Mouse (Mus musculus) embryonic facial prominence, embryonic 14.5 days (tissue): ENCODE data around the gene Gjb2. TPM values are rescaled to one million over a fixed set of nuclear protein-coding genes. Genes with fewer than 3 reads are reported as not detected.

Source experiments
- ATAC-seq: fragments of 200-750 bp; cut with Nextera tagmentation; 2 replicates; pipeline ENCODE4 v1.8.0; 2017; ENCODE audit warnings: low read depth, moderate number of reproducible peaks, moderate TSS enrichment
- DNase-seq: peaks from one replicate; pipeline ENCODE4 v3.0.0-alpha.2; 2015; ENCODE audit warnings: low spot score
- H3K27ac ChIP-seq: fragments of 300-500 bp; sonication (generic); replicated peaks from 2 replicates; pipeline ENCODE4 v1.5.1; 2014; ENCODE audit warnings: low read depth, mild to moderate bottlenecking, low read length, moderate library complexity
- H3K27me3 ChIP-seq: fragments of 300-500 bp; sonication (generic); replicated peaks from 2 replicates; pipeline ENCODE4 v1.6.1; 2014; ENCODE audit warnings: low read length; ENCODE audit not compliant: control insufficient read depth, insufficient read depth
- H3K36me3 ChIP-seq: fragments of 300-500 bp; sonication (generic); 2 replicates; pipeline ENCODE4 v1.6.1; 2014; ENCODE audit warnings: low read length, mixed read lengths; ENCODE audit not compliant: control insufficient read depth, insufficient read depth
- H3K4me1 ChIP-seq: fragments of 300-500 bp; sonication (generic); 2 replicates; pipeline ENCODE4 v1.6.1; 2014; ENCODE audit warnings: antibody characterized with exemption, low read length; ENCODE audit not compliant: control insufficient read depth, insufficient read depth
- H3K4me2 ChIP-seq: fragments of 300-500 bp; sonication (generic); 2 replicates; pipeline ENCODE4 v1.6.1; 2014; ENCODE audit warnings: low read depth, mild to moderate bottlenecking, low read length, moderate library complexity, mixed read lengths
- H3K4me3 ChIP-seq: fragments of 300-500 bp; sonication (generic); 2 replicates; pipeline ENCODE4 v1.5.1; 2014; ENCODE audit warnings: low read depth, mild to moderate bottlenecking, low read length
- H3K9ac ChIP-seq: fragments of 300-500 bp; sonication (generic); 2 replicates; pipeline ENCODE4 v1.6.1; 2014; ENCODE audit warnings: low read depth, mild to moderate bottlenecking, low read length, moderate library complexity, mixed read lengths
- H3K9me3 ChIP-seq: fragments of 300-500 bp; sonication (generic); 2 replicates; pipeline ENCODE4 v1.6.1; 2016; ENCODE audit warnings: low read length; ENCODE audit not compliant: control insufficient read depth
- WGBS: fragments of 180-500 bp; shearing (Covaris S2); extraction: QIAGEN DNeasy Blood & Tissue Kit; methylation state at CpG from one replicate; pipeline ENCODE4 v1.1.7; 2014; 5-methylcytosine and 5-hydroxymethylcytosine counted together
- polyA plus RNA-seq: library from polyadenylated mRNA; unstranded; fragments of >200 nt; fragmentation: Nextera tagmentation; extraction: Ambion mirVana; gene quantifications from 2 replicates; pipeline ENCODE4 v1.2.1, GENCODE M21; 2014

Gene Gjb2
- polyA plus RNA-seq, 1 experiment from 2014 or later: 30.5 TPM

DNA sequence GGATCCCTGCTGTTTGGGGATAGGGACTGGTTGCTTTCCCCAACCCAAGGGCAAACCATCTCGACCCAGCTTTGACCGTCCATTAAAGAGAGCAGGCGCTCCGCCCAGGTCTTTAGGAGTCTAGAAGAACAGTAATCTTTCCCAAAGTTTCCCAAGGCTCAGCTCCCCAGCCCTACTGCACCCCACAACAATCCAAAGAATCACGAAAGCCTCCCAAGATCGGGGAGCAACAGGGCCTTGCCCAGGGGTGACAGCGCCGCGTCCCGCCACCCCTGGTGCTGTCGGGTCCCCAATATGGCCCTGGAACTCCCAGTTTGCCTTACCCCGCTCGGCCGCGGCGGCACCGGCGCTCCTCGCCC is 47.3 kb downstream of the Gjb2 start:
- DNase-seq: no peak

DNA sequence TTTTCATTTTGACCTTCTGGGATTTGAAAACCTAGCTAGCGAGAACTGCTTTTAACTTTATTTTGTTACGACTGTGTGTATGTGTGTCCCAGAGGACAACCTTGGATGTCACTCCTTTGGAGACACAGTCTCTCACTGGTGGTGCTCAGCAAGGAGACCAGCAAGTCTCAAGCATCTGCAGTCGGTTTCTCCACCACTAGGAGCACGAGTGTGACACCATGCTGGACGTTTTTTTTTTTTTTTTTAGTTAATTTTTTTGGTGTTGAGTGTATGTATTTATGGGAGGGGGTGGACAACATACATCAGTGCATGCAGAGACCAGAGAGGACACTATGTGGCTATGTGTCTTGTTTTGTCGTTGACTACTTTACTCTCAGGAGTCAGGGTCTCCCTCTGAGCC is 51.8 kb downstream of the Gjb2 start:
- Histone ChIP-seq H3K9ac (no peak overlapping the region), H3K27ac (no peak overlapping the region), H3K4me2 (no peak overlapping the region), H3K4me3 (no peak overlapping the region), H3K4me1 (peaks cover 4% of the 10 kb centered on the region; the same call in 1 of the 2 replicates), H3K27me3 (peaks cover 26% of the 10 kb centered on the region), H3K36me3 (no peaks in the 10 kb centered on the region), H3K9me3 (no peaks in the 10 kb centered on the region)
- DNase-seq: no peak
- ATAC-seq: no peak
- WGBS: 66% methylated on average over 6 of the region's 6 CpGs

More for the DNA sequence above, 47.3 kb downstream of the Gjb2 start:
- Histone ChIP-seq H3K4me3 (peak overlapping the region; percentile 45), H3K4me1 (peaks cover 4% of the 10 kb centered on the region; the same call in 1 of the 2 replicates), H3K4me2 (peak overlapping the region; percentile 93), H3K9me3 (no peaks in the 10 kb centered on the region), H3K36me3 (no peaks in the 10 kb centered on the region), H3K27me3 (peaks cover 47% of the 10 kb centered on the region), H3K9ac (peak overlapping the region; percentile 47), H3K27ac (no peak overlapping the region)
- 3% methylated on average over 18 of the region's 19 CpGs for WGBS
- no peak for ATAC-seq

Other genes starting within 250 kb of the Gjb2 start
- gene Zmym2, start 218.0 kb downstream of the Gjb2 start, polyA plus RNA-seq: 36.6 and 45.1 TPM in 2 replicates
- gene Gja3, start 46.6 kb downstream of the Gjb2 start, polyA plus RNA-seq: 9.7 and 15.7 TPM in 2 replicates
- gene Gm4491, start 11.2 kb upstream of the Gjb2 start, polyA plus RNA-seq: not detected in 2 replicates
- gene Gjb6, start 28.9 kb upstream of the Gjb2 start, polyA plus RNA-seq: 19.5 and 27.6 TPM in 2 replicates